Mouse (Mus musculus) hindbrain, embryonic 14.5 days (tissue): ENCODE results near the gene Tmprss9. TPM values are rescaled to one million over a fixed set of nuclear protein-coding genes. Genes with fewer than 3 reads are reported as not detected.

ENCODE experiments used
- ATAC-seq: fragments of 200-750 bp; cut with Nextera tagmentation; 2 replicates; pipeline ENCODE4 v1.8.0; 2017; ENCODE audit warnings: moderate number of reproducible peaks, mild to moderate bottlenecking, moderate TSS enrichment, moderate library complexity; ENCODE audit not compliant: low FRiP score
- DNase-seq: peaks from one replicate; pipeline ENCODE4 v3.0.0-alpha.2; 2015; ENCODE audit warnings: low spot score
- H3K27ac ChIP-seq: fragments of 300-500 bp; sonication (generic); 2 replicates; pipeline ENCODE4 v1.5.1; 2014; ENCODE audit warnings: mild to moderate bottlenecking, moderate library complexity
- H3K27me3 ChIP-seq: fragments of 300-500 bp; sonication (generic); 2 replicates; pipeline ENCODE4 v1.6.1; 2014; ENCODE audit warnings: mild to moderate bottlenecking, low read length, mixed read lengths; ENCODE audit not compliant: control insufficient read depth, insufficient read depth
- H3K36me3 ChIP-seq: fragments of 300-500 bp; sonication (generic); replicated peaks from 2 replicates; pipeline ENCODE4 v1.6.1; 2014; ENCODE audit not compliant: control insufficient read depth, insufficient read depth
- H3K4me1 ChIP-seq: fragments of 300-500 bp; sonication (generic); replicated peaks from 2 replicates; pipeline ENCODE4 v1.6.1; 2014; ENCODE audit warnings: antibody characterized with exemption, low read length, mixed read lengths; ENCODE audit not compliant: control insufficient read depth, insufficient read depth
- H3K4me2 ChIP-seq: fragments of 300-500 bp; sonication (generic); replicated peaks from 2 replicates; pipeline ENCODE4 v1.6.1; 2014; ENCODE audit warnings: mild to moderate bottlenecking, moderate library complexity
- H3K4me3 ChIP-seq: fragments of 300-500 bp; sonication (generic); replicated peaks from 2 replicates; pipeline ENCODE4 v1.5.1; 2014; ENCODE audit warnings: mild to moderate bottlenecking, low read length
- H3K9ac ChIP-seq: fragments of 300-500 bp; sonication (generic); 2 replicates; pipeline ENCODE4 v1.6.1; 2014
- H3K9me3 ChIP-seq: fragments of 300-500 bp; sonication (generic); 2 replicates; pipeline ENCODE4 v1.6.1; 2016; ENCODE audit warnings: low read length; ENCODE audit not compliant: control insufficient read depth
- WGBS: fragments of 180-500 bp; shearing (Covaris S2); extraction: QIAGEN DNeasy Blood & Tissue Kit; methylation state at CpG from one replicate; pipeline ENCODE4 v1.1.7; 2014; 5-methylcytosine and 5-hydroxymethylcytosine counted together
- polyA plus RNA-seq: library from polyadenylated mRNA; unstranded; fragments of >200 nt; fragmentation: Nextera tagmentation; extraction: Ambion mirVana; gene quantifications from 2 replicates; pipeline ENCODE4 v1.2.1, GENCODE M21; 2014

Gene Tmprss9
- polyA plus RNA-seq, 1 experiment from 2014 or later, result 0.17 TPM

GRCm38 (mm10) chr10:80915736-80916135 lies 44.1 kb downstream of the Tmprss9 start:
- WGBS, result 92% methylated on average over 4 of the region's 4 CpGs

GRCm38 (mm10) chr10:80917336-80917778 lies 45.7 kb downstream of the Tmprss9 start:
- no peaks in the 10 kb centered on the region for H3K27me3 ChIP-seq

More at GRCm38 (mm10) chr10:80915736-80916135, 44.1 kb downstream of the Tmprss9 start:
- no peaks in the 10 kb centered on the region for H3K9me3 ChIP-seq
- no peak overlapping the region for H3K9ac ChIP-seq
- H3K36me3 ChIP-seq, result peaks cover 35% of the 10 kb centered on the region
- H3K27ac ChIP-seq, result no peak overlapping the region
- ATAC-seq (no peak), DNase-seq (no peak)
- no peaks in the 10 kb centered on the region for H3K27me3 ChIP-seq
- H3K4me3 ChIP-seq, result no peak overlapping the region
- H3K4me2 ChIP-seq, result no peak overlapping the region
- H3K4me1 ChIP-seq, result peaks cover 15% of the 10 kb centered on the region

GRCm38 (mm10) chr10:80917779-80918434 lies 46.3 kb downstream of the Tmprss9 start, which contains the start of gene Lmnb2:
Gene Lmnb2 (minus strand): TSS chr10:80918245.
- Histone ChIP-seq H3K9me3 (no peaks in the 10 kb centered on the region), H3K4me1 (peaks cover 15% of the 10 kb centered on the region), H3K27me3 (no peaks in the 10 kb centered on the region), H3K4me2 (peak within 1 kb of the TSS; percentile 76), H3K4me3 (peak within 1 kb of the TSS; percentile 87), H3K27ac (peak within 1 kb of the TSS; percentile 84), H3K9ac (peak within 1 kb of the TSS; percentile 84), H3K36me3 (peaks cover 21% of the 10 kb centered on the region)
- ATAC-seq (peak; percentile 77), DNase-seq (peak; percentile 87)
- WGBS, result under 1% methylated on average over 61 of the region's 61 CpGs

More at GRCm38 (mm10) chr10:80917336-80917778, 45.7 kb downstream of the Tmprss9 start:
- Histone ChIP-seq H3K4me1 (peaks cover 15% of the 10 kb centered on the region), H3K27ac (peak overlapping the region; percentile 84), H3K9ac (peak overlapping the region; percentile 84), H3K9me3 (no peaks in the 10 kb centered on the region), H3K4me3 (peak overlapping the region; percentile 87), H3K4me2 (peak overlapping the region; percentile 76), H3K36me3 (peaks cover 21% of the 10 kb centered on the region)
- DNase-seq (no peak), ATAC-seq (peak; percentile 26; the same call in 1 of the 2 replicates)
- 2% methylated on average over 15 of the region's 15 CpGs for WGBS

GRCm38 (mm10) chr10:80921923-80922322 lies 50.3 kb downstream of the Tmprss9 start:
- 4% methylated on average over 16 of the region's 16 CpGs for WGBS
- Histone ChIP-seq H3K36me3 (no peaks in the 10 kb centered on the region), H3K9ac (0 out of 2 replicates have a peak overlapping the region, but pooled peaks have one; percentile 20), H3K4me1 (peaks cover 4% of the 10 kb centered on the region), H3K27me3 (no peaks in the 10 kb centered on the region), H3K9me3 (no peaks in the 10 kb centered on the region), H3K4me2 (peak overlapping the region; percentile 39), H3K27ac (no peak overlapping the region), H3K4me3 (peak overlapping the region; percentile 11; the same call in 1 of the 2 replicates)
- DNase-seq, result no peak
- no peak for ATAC-seq

- ATAC-seq, result no peak
- 53% methylated on average over 3 of the region's 3 CpGs for WGBS
- H3K27ac ChIP-seq, result no peak overlapping the region
- peaks cover 13% of the 10 kb centered on the region for H3K4me1 ChIP-seq
- no peak overlapping the region for H3K4me3 ChIP-seq
- DNase-seq, result no peak
- H3K9ac ChIP-seq, result no peak overlapping the region
- no peaks in the 10 kb centered on the region for H3K9me3 ChIP-seq
- H3K36me3 ChIP-seq, result no peaks in the 10 kb centered on the region
- H3K27me3 ChIP-seq, result peaks cover 4% of the 10 kb centered on the region; the same call in 1 of the 2 replicates
- no peak overlapping the region for H3K4me2 ChIP-seq
Observed at GRCm38 (mm10) chr10:80925472-80925871, 53.8 kb downstream of the Tmprss9 start.

- Histone ChIP-seq H3K4me2 (peak overlapping the region; percentile 94), H3K4me1 (peaks cover 45% of the 10 kb centered on the region), H3K27me3 (peaks cover 34% of the 10 kb centered on the region), H3K9me3 (no peaks in the 10 kb centered on the region), H3K27ac (peak overlapping the region; percentile 74), H3K4me3 (peak overlapping the region; percentile 40), H3K9ac (peak overlapping the region; percentile 78), H3K36me3 (no peaks in the 10 kb centered on the region)
- WGBS, result under 1% methylated on average over 48 of the region's 48 CpGs
- peak; percentile 5; the same call in 1 of the 2 replicates for ATAC-seq
- DNase-seq, result peak; percentile 87
Observed at GRCm38 (mm10) chr10:80928586-80929298, 57.1 kb downstream of the Tmprss9 start.

GRCm38 (mm10) chr10:80929299-80930226 lies 57.9 kb downstream of the Tmprss9 start, which contains the start of gene Gadd45b:
Gene Gadd45b (plus strand): TSS chr10:80930073.
- Histone ChIP-seq H3K9me3 (no peaks in the 10 kb centered on the region), H3K4me2 (peak within 1 kb of the TSS; percentile 94), H3K27ac (peak within 1 kb of the TSS; percentile 74), H3K36me3 (no peaks in the 10 kb centered on the region), H3K9ac (peak within 1 kb of the TSS; percentile 78), H3K27me3 (peaks cover 42% of the 10 kb centered on the region), H3K4me1 (peaks cover 46% of the 10 kb centered on the region), H3K4me3 (peak within 1 kb of the TSS; percentile 40)
- 0% methylated on average over 56 of the region's 56 CpGs for WGBS
- DNase-seq, result peak; percentile 98
- ATAC-seq, result peak; percentile 91

GRCm38 (mm10) chr10:80930361-80931152 lies 58.9 kb downstream of the Tmprss9 start:
- no peaks in the 10 kb centered on the region for H3K36me3 ChIP-seq
- H3K4me3 ChIP-seq, result peak overlapping the region; percentile 40
- peak overlapping the region; percentile 94 for H3K4me2 ChIP-seq
- no peak for ATAC-seq
- H3K9me3 ChIP-seq, result no peaks in the 10 kb centered on the region
- peaks cover 50% of the 10 kb centered on the region for H3K4me1 ChIP-seq
- 1% methylated on average over 45 of the region's 45 CpGs for WGBS
- no peak for DNase-seq
- H3K27me3 ChIP-seq, result peaks cover 52% of the 10 kb centered on the region
- peak overlapping the region; percentile 54 for H3K9ac ChIP-seq
- no peak overlapping the region for H3K27ac ChIP-seq
